Mouse (Mus musculus): Measurements from ENCODE around the gene Plcxd1. TPM values are rescaled to one million over a fixed set of nuclear protein-coding genes. Genes with fewer than 3 reads are reported as not detected.

Plcxd1 gene
- total and polyA plus RNA-seq, 2 experiments from 2014 or later = 0.26 TPM; not detected in 1

DNA sequence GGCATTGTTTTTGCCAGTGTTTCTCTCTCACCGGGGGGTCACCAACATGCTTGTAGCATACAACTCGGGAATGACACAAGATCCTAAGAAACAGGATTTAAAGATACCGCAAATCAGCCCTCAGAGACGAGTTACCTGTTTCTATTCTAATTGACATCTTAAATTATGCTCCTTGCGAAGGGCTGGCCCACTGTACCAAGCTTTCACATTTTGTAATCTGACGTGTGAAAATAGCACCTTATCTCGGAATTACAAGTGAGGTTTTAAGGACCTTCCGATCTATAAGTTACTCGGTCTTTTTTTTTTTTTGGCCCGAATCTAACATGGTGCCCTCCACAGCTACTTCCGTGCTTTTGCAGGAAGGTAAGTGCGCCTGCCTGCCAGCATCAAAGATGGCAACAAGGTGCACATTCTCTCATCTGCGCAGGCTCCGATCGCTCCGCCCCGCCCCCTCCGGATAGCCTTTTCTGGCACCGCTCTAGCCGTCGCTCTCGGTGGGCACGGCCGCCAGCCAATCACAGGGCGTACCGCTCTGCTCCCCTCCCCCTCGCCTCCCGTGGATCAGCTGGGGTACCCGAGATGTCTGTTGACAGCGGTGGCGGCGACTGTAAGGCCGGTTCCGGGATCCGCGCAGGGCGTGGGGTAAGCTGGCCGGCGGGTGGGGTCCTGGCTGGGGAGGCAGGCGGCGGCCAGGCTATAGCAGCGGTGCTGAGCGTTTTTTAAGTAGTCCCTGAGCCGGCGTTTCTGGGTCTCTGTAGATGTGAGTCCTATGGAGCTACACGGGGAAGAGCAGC, 35.7 kb downstream of the Plcxd1 start, which contains the start of gene Chfr:
Gene Chfr (plus strand): TSS at position 550 of the 794 bp plus-strand sequence.
- peak within 1 kb of the TSS; percentile 82 for H3K4me2 ChIP-seq (ENCODE audit: low read depth, low read length)
- 0 out of 2 replicates have a peak, but pooled peaks cover 4% of the 10 kb centered on the region for H3K4me1 ChIP-seq (ENCODE audit: control insufficient read depth, insufficient read depth)
- H3K9me3 ChIP-seq (replicated peaks; ENCODE audit: control insufficient read depth, low read length) = peaks cover 7% of the 10 kb centered on the region
- H3K27me3 ChIP-seq (ENCODE audit: control insufficient read depth, insufficient read depth, low read length) = no peaks in the 10 kb centered on the region
- peak within 1 kb of the TSS; percentile 76 for H3K9ac ChIP-seq (replicated peaks; ENCODE audit: low read depth, low read length)
- ATAC-seq (ENCODE audit: insufficient read depth, low read depth) (peak; percentile 100), DNase-seq (ENCODE audit: low spot score) (peak; percentile 96)
- TF ChIP-seq EP300 (IDR thresholded peaks at IDR 0.05; ENCODE audit: low read depth) (peak; percentile 60), CTCF (IDR thresholded peaks at IDR 0.05; ENCODE audit: low read depth) (no peak; the same call in 1 of the 2 replicates)
- peak within 1 kb of the TSS; percentile 81 for H3K4me3 ChIP-seq (ENCODE audit: low read depth, low read length)
- peak within 1 kb of the TSS; percentile 75 for H3K27ac ChIP-seq (ENCODE audit: low read depth)
- 3% methylated on average over 45 of the region's 46 CpGs for WGBS
- H3K36me3 ChIP-seq (replicated peaks; ENCODE audit: control insufficient read depth, insufficient read depth, low read length) = peaks cover 14% of the 10 kb centered on the region

DNA sequence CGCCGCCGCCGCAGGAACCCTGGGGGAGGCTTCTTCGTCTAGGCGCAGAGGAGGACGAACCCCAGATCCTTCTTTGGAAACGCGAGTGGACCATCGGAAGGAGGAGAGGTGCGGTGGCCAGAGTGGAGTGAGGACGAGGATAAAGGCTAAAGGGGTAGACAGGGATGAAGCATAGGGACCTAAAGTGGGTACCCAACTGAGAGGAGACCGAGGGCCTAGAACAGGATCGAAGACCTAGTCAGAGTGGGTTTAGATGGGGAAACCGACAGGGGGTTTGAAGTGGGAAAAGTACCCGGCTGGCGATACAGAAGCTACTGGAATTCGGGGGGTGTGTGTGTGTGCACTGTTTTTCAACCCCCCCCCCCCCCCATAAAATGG, 36.3 kb downstream of the Plcxd1 start:
- DNase-seq (ENCODE audit: low spot score) = no peak
- H3K36me3 ChIP-seq (replicated peaks; ENCODE audit: control insufficient read depth, insufficient read depth, low read length) = peaks cover 19% of the 10 kb centered on the region
- H3K9ac ChIP-seq (replicated peaks; ENCODE audit: low read depth, low read length) = peak overlapping the region; percentile 76
- H3K4me2 ChIP-seq (ENCODE audit: low read depth, low read length) = peak overlapping the region; percentile 82
- peak overlapping the region; percentile 81 for H3K4me3 ChIP-seq (ENCODE audit: low read depth, low read length)
- no peak for TF ChIP-seq EP300 (IDR thresholded peaks at IDR 0.05; ENCODE audit: low read depth)
- no peak for TF ChIP-seq CTCF (IDR thresholded peaks at IDR 0.05; ENCODE audit: low read depth)
- H3K4me1 ChIP-seq (ENCODE audit: control insufficient read depth, insufficient read depth) = 0 out of 2 replicates have a peak, but pooled peaks cover 4% of the 10 kb centered on the region
- peak overlapping the region; percentile 75 for H3K27ac ChIP-seq (ENCODE audit: low read depth)
- peaks cover 7% of the 10 kb centered on the region for H3K9me3 ChIP-seq (replicated peaks; ENCODE audit: control insufficient read depth, low read length)
- H3K27me3 ChIP-seq (ENCODE audit: control insufficient read depth, insufficient read depth, low read length) = no peaks in the 10 kb centered on the region
- WGBS = 3% methylated on average over 18 of the region's 18 CpGs
- ATAC-seq (ENCODE audit: insufficient read depth, low read depth) = no peak

- DNase-seq (ENCODE audit: low spot score) = no peak
- TF ChIP-seq EP300 (IDR thresholded peaks at IDR 0.05; ENCODE audit: low read depth) (no peak), CTCF (IDR thresholded peaks at IDR 0.05; ENCODE audit: low read depth) (no peak)
- Histone ChIP-seq H3K9ac (replicated peaks; ENCODE audit: low read depth, low read length) (no peak overlapping the region), H3K4me2 (ENCODE audit: low read depth, low read length) (no peak overlapping the region), H3K4me3 (ENCODE audit: low read depth, low read length) (no peak overlapping the region), H3K27ac (ENCODE audit: low read depth) (no peak overlapping the region), H3K4me1 (ENCODE audit: control insufficient read depth, insufficient read depth) (0 out of 2 replicates have a peak, but pooled peaks cover 4% of the 10 kb centered on the region), H3K36me3 (replicated peaks; ENCODE audit: control insufficient read depth, insufficient read depth, low read length) (peaks cover 23% of the 10 kb centered on the region), H3K27me3 (ENCODE audit: control insufficient read depth, insufficient read depth, low read length) (no peaks in the 10 kb centered on the region), H3K9me3 (replicated peaks; ENCODE audit: control insufficient read depth, low read length) (peaks cover 7% of the 10 kb centered on the region; the same call in 1 of the 2 replicates)
- no peak for ATAC-seq (ENCODE audit: insufficient read depth, low read depth)
- 82% methylated on average over 3 of the region's 3 CpGs for WGBS
Measured at GRCm38 (mm10) chr5:110137816-110138215, 38.0 kb downstream of the Plcxd1 start.

- H3K27ac ChIP-seq (ENCODE audit: low read depth) = no peak overlapping the region
- no peak overlapping the region for H3K9ac ChIP-seq (replicated peaks; ENCODE audit: low read depth, low read length)
- peaks cover 32% of the 10 kb centered on the region for H3K36me3 ChIP-seq (replicated peaks; ENCODE audit: control insufficient read depth, insufficient read depth, low read length)
- DNase-seq (ENCODE audit: low spot score) (no peak), ATAC-seq (ENCODE audit: insufficient read depth, low read depth) (no peak)
- WGBS = 92% methylated on average over 3 of the region's 3 CpGs
- H3K27me3 ChIP-seq (ENCODE audit: control insufficient read depth, insufficient read depth, low read length) = no peaks in the 10 kb centered on the region
- no peak overlapping the region for H3K4me2 ChIP-seq (ENCODE audit: low read depth, low read length)
- H3K4me1 ChIP-seq (ENCODE audit: control insufficient read depth, insufficient read depth) = 0 out of 2 replicates have a peak, but pooled peaks cover 4% of the 10 kb centered on the region
- no peaks in the 10 kb centered on the region for H3K9me3 ChIP-seq (replicated peaks; ENCODE audit: control insufficient read depth, low read length)
- no peak overlapping the region for H3K4me3 ChIP-seq (ENCODE audit: low read depth, low read length)
- TF ChIP-seq EP300 (IDR thresholded peaks at IDR 0.05; ENCODE audit: low read depth) (no peak), CTCF (IDR thresholded peaks at IDR 0.05; ENCODE audit: low read depth) (no peak)
Measured at GRCm38 (mm10) chr5:110139325-110139724, 39.6 kb downstream of the Plcxd1 start.

- no peak for ATAC-seq (ENCODE audit: insufficient read depth, low read depth)
- TF ChIP-seq CTCF (IDR thresholded peaks at IDR 0.05; ENCODE audit: low read depth) (no peak), EP300 (IDR thresholded peaks at IDR 0.05; ENCODE audit: low read depth) (no peak)
- Histone ChIP-seq H3K27ac (ENCODE audit: low read depth) (no peak overlapping the region), H3K36me3 (replicated peaks; ENCODE audit: control insufficient read depth, insufficient read depth, low read length) (peaks cover 43% of the 10 kb centered on the region), H3K27me3 (ENCODE audit: control insufficient read depth, insufficient read depth, low read length) (no peaks in the 10 kb centered on the region), H3K9ac (replicated peaks; ENCODE audit: low read depth, low read length) (no peak overlapping the region), H3K4me3 (ENCODE audit: low read depth, low read length) (no peak overlapping the region), H3K4me2 (ENCODE audit: low read depth, low read length) (no peak overlapping the region), H3K4me1 (ENCODE audit: control insufficient read depth, insufficient read depth) (0 out of 2 replicates have a peak, but pooled peaks cover 4% of the 10 kb centered on the region), H3K9me3 (replicated peaks; ENCODE audit: control insufficient read depth, low read length) (no peaks in the 10 kb centered on the region)
- 80% methylated on average over 7 of the region's 7 CpGs for WGBS
- DNase-seq (ENCODE audit: low spot score) = no peak
Measured at GRCm38 (mm10) chr5:110140424-110140823, 40.7 kb downstream of the Plcxd1 start.

All from heart, postnatal 0 days (tissue).